Mouse (Mus musculus): ENCODE data around the gene Psap.

Psap gene

GRCm38 (mm10) chr10:60287726-60288125 lies 10.3 kb downstream of the Psap start:
- no peak for DNase-seq (ENCODE audit: low spot score)

DNA sequence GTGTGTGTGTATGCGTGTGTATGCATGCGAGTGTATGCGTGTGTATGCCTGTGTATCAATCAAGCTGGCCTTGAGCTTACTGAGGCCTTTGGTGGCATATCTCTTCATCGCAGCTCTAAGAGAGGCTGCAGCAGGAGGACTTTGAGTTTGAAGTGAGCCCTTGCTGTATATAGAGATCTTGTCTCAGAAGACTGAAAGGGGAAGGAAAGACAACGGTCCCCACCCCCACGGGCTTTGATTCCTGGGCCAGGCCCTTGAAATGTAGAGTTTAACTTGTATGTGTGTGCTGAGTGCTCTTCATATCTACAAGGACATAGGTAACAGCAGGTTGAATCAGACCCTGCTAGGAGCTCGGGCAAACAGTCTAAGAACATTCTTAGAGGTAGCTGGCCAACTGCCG lies 11.8 kb downstream of the Psap start:
- no peak for DNase-seq (ENCODE audit: low spot score)

DNA sequence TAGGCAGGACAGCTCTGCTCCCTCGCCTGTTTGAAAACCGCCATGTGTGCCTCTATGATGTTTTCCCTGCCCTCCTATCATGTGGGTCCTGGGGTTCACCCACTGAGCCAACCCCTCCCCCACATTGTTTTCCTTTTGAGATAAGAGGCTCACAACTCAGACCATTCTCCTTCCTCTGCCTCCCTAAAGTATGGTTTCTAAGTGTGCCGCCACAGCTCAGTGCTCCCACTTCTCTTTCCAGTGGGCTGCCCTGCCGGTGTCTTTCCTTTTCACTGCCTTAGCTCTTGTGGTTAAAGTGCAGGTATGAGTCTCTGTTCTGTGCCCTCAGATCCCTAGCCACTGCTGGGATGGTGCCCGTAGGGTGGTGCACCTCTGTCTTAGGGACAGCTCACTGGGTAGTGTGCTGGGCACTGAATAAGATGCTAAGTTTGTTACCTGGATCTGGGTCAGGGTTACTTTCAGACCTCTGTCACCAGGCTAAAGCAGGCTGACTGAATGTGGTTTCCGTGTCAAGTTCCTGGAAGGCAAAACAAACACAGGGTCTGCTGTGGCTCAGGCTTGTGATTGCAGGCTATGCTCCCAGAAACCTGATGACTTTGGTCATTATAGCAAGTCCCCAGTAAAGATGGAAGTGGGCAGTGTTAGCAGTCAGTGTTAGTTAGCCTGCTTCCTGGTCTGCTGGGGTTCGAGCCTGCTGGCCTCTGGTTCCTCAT lies 12.8 kb downstream of the Psap start:
- no peak for DNase-seq (ENCODE audit: low spot score)

DNA sequence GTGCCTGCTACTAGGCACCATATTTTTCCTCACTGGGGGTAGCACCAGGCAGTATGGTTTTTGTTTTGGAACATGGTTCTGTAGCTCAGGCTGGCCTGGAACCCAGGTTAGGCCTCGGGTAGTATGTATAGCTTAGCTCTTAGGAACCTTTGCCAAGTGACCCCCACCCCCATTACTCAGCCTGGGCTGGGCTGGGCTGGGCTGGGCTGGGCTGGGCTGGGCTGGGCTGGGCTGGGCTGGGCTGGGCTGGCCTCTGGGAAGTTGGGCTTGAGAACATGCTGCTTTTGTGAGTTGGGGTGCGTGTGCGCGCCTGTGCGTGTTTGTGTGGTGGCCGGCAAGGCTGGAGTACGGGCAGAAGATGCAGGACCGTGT lies 13.3 kb downstream of the Psap start:
- DNase-seq (ENCODE audit: low spot score) = no peak

DNA sequence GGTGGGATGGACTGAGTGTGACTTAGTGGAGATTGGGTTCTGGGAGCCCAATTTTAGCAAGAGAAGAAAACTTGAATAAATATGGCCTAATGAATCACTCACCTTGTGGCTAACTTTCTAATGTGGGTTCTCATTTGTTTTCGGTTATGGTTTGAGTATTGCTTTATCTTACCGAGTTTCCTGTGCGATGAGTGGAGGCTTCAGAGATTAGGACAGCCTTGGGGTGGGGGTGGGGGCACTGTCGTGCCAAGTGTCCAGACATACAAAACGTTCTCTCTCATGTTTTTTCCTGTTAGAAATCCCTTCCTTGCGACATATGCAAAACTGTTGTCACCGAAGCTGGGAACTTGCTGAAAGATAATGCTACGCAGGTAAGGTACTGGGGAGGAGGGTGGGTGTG lies 14.8 kb downstream of the Psap start:
- no peak for DNase-seq (ENCODE audit: low spot score)

DNA sequence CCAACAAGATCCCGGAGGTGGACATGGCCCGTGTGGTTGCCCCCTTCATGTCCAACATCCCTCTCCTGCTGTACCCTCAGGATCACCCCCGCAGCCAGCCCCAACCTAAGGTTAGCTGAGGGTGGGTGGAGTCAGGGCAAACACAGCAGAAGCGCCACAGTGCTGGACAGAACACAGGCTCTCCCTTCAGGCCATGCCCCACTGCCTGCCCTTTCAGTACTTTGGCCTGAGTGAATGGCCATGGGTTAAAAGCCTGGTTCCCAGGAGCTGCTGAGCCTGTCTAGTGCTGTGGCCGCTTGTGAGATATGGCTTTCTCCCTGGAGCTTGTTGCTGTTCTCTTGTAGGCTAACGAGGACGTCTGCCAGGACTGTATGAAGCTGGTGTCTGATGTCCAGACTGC lies 17.2 kb downstream of the Psap start:
- DNase-seq (ENCODE audit: low spot score) = no peak

DNA sequence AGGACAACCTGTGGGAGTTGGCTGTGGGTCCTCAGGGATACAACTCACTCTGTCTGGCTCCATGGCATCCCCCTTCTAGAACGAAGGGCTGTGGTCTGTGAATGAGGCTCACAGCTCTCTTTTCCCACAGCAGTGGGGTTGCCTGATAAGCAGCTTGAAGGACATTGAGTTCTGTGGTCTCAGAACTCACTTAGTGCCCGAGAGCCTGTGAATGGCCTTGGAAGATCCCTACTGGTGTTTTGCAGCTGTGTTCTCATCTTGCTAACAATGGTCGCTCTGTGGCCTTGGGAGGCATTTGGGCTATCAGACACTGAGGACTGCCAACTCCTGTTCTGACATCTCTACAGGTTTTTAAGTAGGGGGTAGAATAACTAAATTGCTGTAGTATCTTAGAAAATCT lies 17.9 kb downstream of the Psap start:
- no peak for DNase-seq (ENCODE audit: low spot score)

DNA sequence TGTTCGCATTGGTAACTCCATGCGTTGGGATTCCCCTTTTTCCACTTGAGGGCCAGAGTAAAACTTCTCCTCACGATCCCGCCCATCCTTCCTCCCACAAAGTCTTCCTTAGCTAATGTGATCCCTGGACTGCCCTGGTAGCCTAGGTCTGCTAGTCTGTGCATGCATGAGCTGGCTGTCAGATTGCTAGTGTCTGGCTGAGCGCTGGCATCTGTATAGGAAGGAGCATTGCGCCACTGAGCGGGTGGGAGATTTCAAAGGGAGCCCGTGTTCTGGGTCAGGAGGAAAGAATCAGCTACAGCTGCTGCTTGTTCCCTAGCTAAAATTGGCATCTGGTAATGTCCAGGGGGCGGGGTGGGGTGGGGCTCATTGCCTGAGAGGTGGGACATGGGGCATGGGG lies 18.6 kb downstream of the Psap start:
- DNase-seq (ENCODE audit: low spot score) = no peak

DNA sequence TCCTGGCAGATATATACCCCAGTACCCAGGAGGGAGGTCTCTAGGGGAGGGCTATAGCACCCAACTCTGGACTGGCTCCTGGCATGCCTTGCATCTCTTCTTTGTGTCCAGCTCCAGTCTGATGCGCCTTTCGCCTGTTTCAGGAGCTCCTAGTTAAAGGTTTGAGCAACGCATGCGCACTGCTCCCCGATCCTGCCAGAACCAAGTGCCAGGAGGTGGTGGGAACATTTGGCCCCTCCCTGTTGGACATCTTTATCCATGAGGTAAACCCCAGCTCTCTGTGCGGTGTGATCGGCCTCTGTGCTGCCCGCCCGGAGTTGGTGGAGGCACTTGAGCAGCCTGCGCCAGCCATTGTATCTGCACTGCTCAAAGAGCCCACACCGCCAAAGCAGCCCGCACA lies 22.2 kb downstream of the Psap start:
- no peak for DNase-seq (ENCODE audit: low spot score)

DNA sequence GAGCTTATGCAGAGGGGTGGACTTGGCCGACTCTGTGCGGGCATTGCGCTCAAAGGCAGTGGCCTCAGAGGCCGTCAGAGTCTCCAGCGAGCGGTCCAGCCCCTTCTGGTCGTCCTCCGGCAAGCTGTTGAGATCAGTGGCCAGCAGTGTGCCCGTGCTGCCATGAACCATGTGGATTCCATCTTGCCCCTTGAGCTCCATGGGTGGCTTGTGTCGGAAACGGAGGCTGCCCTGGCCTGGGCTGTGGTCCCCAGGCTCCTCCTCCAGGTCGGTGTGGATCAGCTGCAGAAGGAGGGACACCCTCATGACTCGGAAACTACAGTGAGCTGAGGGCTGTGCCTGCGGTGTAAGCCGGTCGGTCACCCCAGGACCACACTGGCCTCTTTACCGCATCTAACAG lies 26.0 kb downstream of the Psap start:
- DNase-seq (ENCODE audit: low spot score) = no peak

DNA sequence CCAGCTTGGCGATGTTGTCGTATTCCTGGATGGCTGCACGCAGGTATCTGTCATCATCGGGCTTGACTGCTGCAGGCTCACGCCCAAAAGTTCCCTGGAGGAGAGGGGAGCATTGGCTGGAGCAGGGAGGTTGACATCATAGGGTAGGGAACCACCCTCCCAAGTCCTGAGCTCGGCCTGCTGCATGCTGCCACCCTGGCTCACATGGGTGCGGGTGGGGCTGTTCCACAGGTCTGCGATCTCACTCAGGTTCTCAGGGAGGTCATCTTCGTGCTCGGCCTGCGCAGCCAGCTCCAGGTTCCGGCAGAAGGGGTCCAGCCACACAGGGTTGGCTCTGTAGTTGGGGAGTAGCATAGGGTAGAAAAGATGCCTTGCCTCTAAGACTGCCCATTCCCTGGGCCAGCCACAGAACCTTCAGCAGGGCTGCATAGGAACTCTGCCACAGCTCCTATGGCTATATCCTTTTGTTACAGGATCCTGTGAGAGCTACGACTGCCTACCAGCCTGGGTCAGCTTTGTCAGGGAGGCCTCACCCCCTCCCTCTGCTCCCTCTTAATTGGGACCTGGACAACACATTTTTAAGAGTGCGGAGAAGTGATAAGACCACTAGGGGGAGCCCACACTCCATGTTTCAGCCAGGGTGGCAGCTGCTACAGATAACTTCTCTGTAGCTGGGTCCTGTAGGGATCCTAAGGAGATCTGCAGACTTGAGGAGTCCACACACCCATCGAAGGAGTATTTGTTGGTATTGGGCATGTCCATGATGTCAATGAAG lies 27.6 kb downstream of the Psap start:
- DNase-seq (ENCODE audit: low spot score) = peak; percentile 61

GRCm38 (mm10) chr10:60310629-60311028 lies 33.2 kb downstream of the Psap start:
- no peak for DNase-seq (ENCODE audit: low spot score)

- DNase-seq (ENCODE audit: low spot score) = no peak
These were observed 36.2 kb downstream of the Psap start for GRCm38 (mm10) chr10:60313606-60314005.

GRCm38 (mm10) chr10:60316166-60316565 lies 38.7 kb downstream of the Psap start:
- DNase-seq (ENCODE audit: low spot score) = no peak

GRCm38 (mm10) chr10:60328963-60329650 lies 51.7 kb downstream of the Psap start:
- DNase-seq (ENCODE audit: low spot score) = no peak

DNA sequence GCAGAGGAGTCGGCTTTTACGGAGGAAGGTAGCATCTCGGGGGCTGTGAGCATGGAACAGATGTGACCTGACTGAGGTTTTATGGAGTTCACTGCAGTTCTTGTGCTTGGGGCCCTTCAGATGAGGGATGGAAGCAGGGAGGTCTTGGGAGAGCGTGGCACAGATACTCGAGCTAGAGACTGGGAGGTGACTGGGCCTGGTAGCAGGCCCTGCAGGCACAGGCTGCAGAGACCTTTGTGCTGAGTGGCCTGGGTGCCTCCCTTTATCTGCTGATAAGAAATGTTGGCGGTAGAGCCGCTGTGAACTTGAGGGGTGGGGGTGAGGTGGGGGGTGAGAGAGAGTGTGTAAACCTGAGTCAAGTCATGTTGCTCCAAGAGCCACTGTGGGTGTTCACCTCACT lies 57.2 kb downstream of the Psap start:
- DNase-seq (ENCODE audit: low spot score) = no peak

DNA sequence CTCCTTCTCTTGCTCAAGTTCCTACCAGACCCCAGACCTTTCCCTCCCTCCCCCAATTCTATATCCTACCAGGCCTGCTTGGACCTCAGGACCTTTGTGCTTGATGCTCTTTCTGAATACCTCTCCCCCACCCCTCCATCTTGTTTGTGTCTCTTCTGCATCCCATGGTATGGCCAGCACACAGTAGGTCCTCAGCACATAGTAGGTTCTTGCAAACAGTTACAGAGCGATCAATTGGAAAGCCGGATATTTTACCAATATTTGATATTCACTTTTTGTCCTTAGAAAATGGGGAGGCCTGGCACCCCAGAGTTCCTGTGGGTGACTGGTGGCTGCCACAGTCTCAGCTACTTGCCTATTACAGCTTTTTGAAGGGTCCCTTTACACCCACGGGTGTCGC lies 57.6 kb downstream of the Psap start:
- DNase-seq (ENCODE audit: low spot score) = no peak

- no peak for DNase-seq (ENCODE audit: low spot score)
These were observed 64.1 kb downstream of the Psap start for GRCm38 (mm10) chr10:60341528-60341927.

DNA sequence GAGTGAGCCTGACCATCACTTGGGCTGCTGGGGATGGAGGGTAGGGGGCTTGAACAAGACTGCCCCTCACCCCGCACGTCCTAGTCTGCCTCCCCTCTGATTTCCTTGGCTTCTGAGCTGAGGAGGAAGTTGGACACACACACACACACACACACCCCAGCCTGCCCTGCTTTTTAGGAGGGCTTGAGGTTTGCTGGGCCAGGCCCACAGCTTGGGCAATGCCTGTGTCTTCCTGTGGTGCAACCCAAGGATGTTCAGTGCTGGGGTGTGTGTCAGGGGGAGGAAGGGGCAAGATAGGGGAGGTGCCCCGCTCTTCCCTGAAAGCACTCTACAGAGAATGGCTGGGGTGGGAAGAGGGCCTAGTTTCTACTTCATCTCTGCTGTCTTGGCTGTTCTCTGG lies 66.7 kb downstream of the Psap start:
- no peak for DNase-seq (ENCODE audit: low spot score)

DNA sequence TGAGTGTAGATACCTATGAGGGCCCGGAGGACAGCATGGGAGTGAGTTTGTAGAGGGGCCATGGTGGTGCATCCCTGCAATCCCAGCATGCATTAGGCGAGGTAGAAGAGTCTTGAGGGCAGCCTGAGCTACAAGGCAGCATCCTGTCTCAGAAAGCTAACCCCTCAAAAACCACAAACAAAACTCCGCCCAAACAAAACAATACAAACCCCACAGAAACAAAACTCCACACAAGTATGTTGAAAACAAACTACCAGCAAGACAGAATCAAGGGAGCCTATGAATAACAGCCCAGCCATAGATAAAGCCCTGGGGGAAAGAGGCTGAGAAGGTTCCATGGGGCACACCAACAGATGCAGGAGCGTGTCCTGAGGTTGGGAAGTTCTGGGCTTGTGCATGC lies 68.6 kb downstream of the Psap start:
- no peak for DNase-seq (ENCODE audit: low spot score)

DNA sequence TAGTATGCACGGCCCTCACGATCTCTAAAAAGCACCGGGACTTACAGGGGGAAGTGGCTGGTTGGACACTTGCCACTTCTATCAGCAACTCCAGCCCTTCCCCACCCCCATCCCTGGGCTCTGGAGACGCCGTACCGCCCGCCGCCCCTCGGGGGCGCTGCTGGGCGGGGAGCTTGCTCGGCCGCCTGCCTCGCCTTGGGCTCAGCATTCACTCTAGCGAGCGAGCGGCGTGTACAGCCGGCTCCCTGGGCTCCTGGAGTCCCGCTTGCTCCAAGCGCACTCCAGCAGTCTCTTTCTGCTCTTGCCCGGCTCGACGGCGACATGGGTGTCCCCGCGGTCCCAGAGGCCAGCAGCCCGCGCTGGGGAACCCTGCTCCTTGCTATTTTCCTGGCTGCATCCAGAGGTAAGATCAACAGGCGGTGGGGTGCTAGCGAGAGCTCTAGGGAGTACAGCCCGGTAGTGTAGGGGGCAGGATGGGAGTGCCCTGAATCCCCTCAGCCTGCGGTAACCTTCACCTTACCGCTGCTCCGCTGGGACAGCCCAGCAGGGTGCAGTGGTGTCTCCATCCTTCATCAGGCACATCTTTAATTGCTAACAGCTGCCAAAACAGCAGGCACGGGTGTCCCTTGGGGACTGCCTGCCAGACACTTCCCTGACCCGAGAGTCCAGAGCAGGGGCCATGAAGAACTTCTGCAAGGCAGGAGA lies 69.4 kb downstream of the Psap start, which contains the start of gene Vsir:
Gene Vsir (plus strand): TSS at position 151 of the 705 bp plus-strand sequence.
- DNase-seq (ENCODE audit: low spot score) = peak; percentile 90

DNA sequence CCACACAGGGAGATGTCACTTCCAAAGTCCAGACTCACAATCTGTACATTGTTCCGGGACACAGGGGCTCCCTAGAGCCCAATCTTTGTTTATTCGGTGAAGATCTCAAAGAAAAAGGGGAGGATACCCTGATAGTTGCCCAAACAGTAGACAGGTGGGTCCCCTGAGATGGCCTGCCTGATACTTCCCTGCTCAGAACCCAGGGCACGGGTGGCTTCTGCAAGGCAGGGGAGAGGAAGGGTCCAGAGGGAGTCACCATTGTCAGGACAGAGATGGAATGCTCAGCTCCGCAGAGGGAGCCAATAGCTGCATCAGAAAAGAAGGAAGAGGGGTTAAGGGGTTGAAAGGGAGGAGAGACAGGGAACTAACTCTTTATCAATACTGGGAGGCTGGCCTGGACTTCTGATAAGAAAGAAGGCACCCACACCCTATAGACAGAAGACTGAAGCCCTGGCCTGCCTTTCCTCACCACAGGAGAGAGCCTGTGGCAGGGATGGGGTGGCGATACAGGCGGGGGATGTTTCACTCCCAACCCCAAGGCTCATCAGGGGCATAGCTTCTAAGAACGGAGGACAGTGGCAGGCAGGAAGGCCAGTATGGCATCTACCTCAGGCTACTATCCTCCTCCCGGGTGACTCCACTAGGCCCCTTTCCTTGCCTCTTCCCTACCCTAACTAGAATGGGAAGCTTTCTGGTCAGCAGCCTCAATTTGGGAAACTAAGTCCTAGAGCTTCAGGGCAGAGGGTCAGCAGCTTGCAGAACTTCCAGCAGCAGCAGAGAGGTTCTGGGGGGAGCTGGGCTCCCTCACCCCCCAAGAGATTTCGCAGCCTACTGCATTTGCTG lies 70.6 kb downstream of the Psap start:
- DNase-seq (ENCODE audit: low spot score) = no peak
